Mouse (Mus musculus) heart, adult 2 months (tissue): ENCODE results near the gene Wfdc1. TPM values are rescaled to one million over a fixed set of nuclear protein-coding genes. Genes with fewer than 3 reads are reported as not detected.

Source experiments
- DNase-seq, 2 experiments: peaks; one replicate each; pipeline ENCODE4 v3.0.0; 2021
- H3K27ac ChIP-seq: fragments of 200-600 bp; 2 replicates; pipeline ENCODE4 v1.8.1; 2022
- H3K27me3 ChIP-seq: fragments of 200-500 bp; 2 replicates; pipeline ENCODE4 v1.6.1; 2012; ENCODE audit warnings: mild to moderate bottlenecking, low read length, inconsistent platforms, mixed read lengths; ENCODE audit not compliant: control insufficient read depth, insufficient read depth
- H3K36me3 ChIP-seq: fragments of 200-500 bp; 2 replicates; pipeline ENCODE4 v1.6.1; 2012; ENCODE audit warnings: low read length, inconsistent platforms; ENCODE audit not compliant: control insufficient read depth, insufficient read depth
- H3K4me1 ChIP-seq: fragments of 200-500 bp; 2 replicates; pipeline ENCODE4 v1.6.1; 2011; ENCODE audit warnings: low read length; ENCODE audit not compliant: control insufficient read depth, insufficient read depth
- H3K4me3 ChIP-seq: fragments of 200-600 bp; 2 replicates; pipeline ENCODE4 v1.8.1; 2022
- H3K79me2 ChIP-seq: fragments of 200-500 bp; replicated peaks from 2 replicates; pipeline ENCODE4 v1.6.1; 2012; ENCODE audit warnings: mild to moderate bottlenecking, inconsistent platforms, low read length, moderate library complexity, mixed read lengths; ENCODE audit not compliant: control insufficient read depth, insufficient read depth
- H3K9ac ChIP-seq: fragments of 200-500 bp; 2 replicates; pipeline ENCODE4 v1.6.1; 2012; ENCODE audit warnings: low read depth, mild to moderate bottlenecking, control low read depth, inconsistent platforms, low read length, mixed read lengths
- CTCF ChIP-seq: fragments of 200-600 bp; IDR thresholded peaks from 2 replicates; pipeline ENCODE4 v1.8.1; 2022; ENCODE audit warnings: antibody characterized with exemption, mild to moderate bottlenecking, moderate library complexity
- EP300 ChIP-seq: fragments of 200-500 bp; IDR thresholded peaks from 2 replicates; pipeline ENCODE4 v1.6.1; 2011; ENCODE audit warnings: low read depth, low read length, control low read depth; ENCODE audit not compliant: insufficient read depth
- POLR2A ChIP-seq: fragments of 200-500 bp; IDR thresholded peaks from 2 replicates; pipeline ENCODE4 v1.6.1; 2011; ENCODE audit warnings: mild to moderate bottlenecking, low read depth, low read length, control low read depth; ENCODE audit not compliant: insufficient read depth
- WGBS: fragments of 180-500 bp; shearing (Covaris S2); methylation state at CpG from one replicate; pipeline ENCODE4 v1.1.7; 2018; 5-methylcytosine and 5-hydroxymethylcytosine counted together
- intact Hi-C: fragments of 180-260 bp; cut with DNase I; formaldehyde crosslinking; loops from one replicate; pipeline ENCODE4 v1.15.1; 2025
- polyA plus RNA-seq: library from polyadenylated mRNA; depleted of rRNA; stranded (reverse); fragments of >200 nt; gene quantifications from 2 replicates; pipeline ENCODE4 v1.2.3, GENCODE M21; 2012
- total RNA-seq, 2 experiments: library from RNA; stranded (reverse); gene quantifications; 2 replicates each; pipeline ENCODE4 v1.2.3; 2021

Gene Wfdc1
- total and polyA plus RNA-seq, 3 experiments = 27.9 to 39.0 (median 33.2) TPM

GRCm38 (mm10) chr8:119708878-119709702, 42.9 kb downstream of the Wfdc1 start:
- Histone ChIP-seq H3K9ac (no peak overlapping the region), H3K27me3 (no peaks in the 10 kb centered on the region), H3K4me1 (no peaks in the 10 kb centered on the region), H3K27ac (no peak overlapping the region), H3K4me3 (no peak overlapping the region), H3K36me3 (no peaks in the 10 kb centered on the region), H3K79me2 (no peaks in the 10 kb centered on the region)
- 56% methylated on average over 14 of the region's 14 CpGs for WGBS
- TF ChIP-seq POLR2A = no peak
- TF ChIP-seq CTCF = no peak
- intact Hi-C loops = no loop called here
- DNase-seq = peak; percentile 50 to 64

DNA sequence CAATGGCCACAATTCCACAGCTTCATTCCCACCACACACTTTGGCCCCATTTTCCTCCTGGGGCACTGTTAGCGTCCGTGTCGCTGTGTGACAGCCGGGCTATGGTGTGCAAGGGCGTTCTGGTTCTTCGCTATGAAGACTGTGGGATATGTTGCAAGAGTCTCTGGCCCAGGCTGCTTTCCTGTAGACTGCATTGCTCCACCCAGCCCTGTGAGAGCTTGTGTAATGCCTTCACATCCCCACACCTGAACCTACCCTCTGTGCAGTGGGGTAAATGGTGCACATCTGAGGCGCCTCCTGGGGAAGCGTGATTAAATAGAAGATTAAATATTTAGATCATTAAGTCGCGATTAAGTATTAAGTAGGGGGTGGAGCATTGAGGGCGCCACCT, 43.5 kb downstream of the Wfdc1 start:
- no peak overlapping the region for H3K9ac ChIP-seq
- no peaks in the 10 kb centered on the region for H3K79me2 ChIP-seq
- peaks cover 1% of the 10 kb centered on the region for H3K4me1 ChIP-seq
- intact Hi-C loops = no loop called here
- 85% methylated on average over 11 of the region's 11 CpGs for WGBS
- no peaks in the 10 kb centered on the region for H3K36me3 ChIP-seq
- no peak for DNase-seq
- H3K4me3 ChIP-seq = no peak overlapping the region
- H3K27me3 ChIP-seq = no peaks in the 10 kb centered on the region
- no peak overlapping the region for H3K27ac ChIP-seq
- TF ChIP-seq EP300 = no peak
- no peak for TF ChIP-seq CTCF
- TF ChIP-seq POLR2A = no peak

DNA sequence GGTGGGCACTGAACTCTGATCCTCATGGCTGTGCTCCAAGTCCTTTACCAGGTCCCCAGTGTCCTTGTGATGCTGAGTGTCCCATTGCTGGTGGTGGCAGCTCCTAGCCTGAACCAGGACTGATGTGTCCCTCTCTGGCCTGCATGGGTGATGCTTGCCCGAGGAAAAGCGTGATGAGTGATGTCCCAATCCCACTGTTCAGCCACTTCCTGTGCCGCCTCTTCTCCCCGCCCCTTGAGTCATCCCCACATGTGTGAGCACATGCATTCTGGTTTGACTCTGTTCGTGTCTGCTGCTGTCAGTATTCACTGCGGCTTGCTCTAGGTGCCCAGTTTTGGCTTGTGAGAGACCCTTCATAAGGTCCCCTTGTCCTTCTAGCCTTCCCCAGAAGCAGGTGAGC, 46.1 kb downstream of the Wfdc1 start:
- H3K27me3 ChIP-seq = no peaks in the 10 kb centered on the region
- no peak overlapping the region for H3K27ac ChIP-seq
- no peak overlapping the region for H3K9ac ChIP-seq
- peaks cover 5% of the 10 kb centered on the region for H3K4me1 ChIP-seq
- H3K79me2 ChIP-seq = no peaks in the 10 kb centered on the region
- H3K4me3 ChIP-seq = no peak overlapping the region
- peak; percentile 42 to 46 for DNase-seq
- no peaks in the 10 kb centered on the region for H3K36me3 ChIP-seq
- no peak for TF ChIP-seq EP300
- no peak for TF ChIP-seq CTCF
- no peak for TF ChIP-seq POLR2A
- 54% methylated on average over 6 of the region's 6 CpGs for WGBS
- intact Hi-C loops = no loop called here

DNA sequence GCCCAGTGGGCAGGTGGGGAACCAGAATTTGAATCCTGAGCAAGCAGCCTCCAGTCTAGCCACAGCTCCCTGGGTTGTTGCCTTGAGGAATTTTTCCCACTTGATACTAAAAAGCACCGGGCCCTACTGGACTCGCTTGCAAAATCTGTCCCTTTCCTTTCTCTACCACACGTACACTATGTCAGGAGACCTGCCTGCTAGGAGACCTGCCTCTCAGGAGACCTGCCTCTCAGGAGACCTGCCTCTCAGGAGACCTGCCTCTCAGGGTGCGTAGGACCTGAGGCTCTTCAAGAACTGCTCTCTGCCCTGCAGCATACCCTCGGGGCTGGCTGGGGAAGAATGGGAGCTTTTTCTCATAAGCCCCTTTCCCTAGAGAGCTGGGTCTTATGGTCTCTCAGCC, 47.3 kb downstream of the Wfdc1 start:
- H3K27ac ChIP-seq = no peak overlapping the region
- H3K27me3 ChIP-seq = no peaks in the 10 kb centered on the region
- DNase-seq = no peak
- no peaks in the 10 kb centered on the region for H3K79me2 ChIP-seq
- intact Hi-C loops = no loop called here
- no peak for TF ChIP-seq EP300
- TF ChIP-seq POLR2A = no peak
- no peak for TF ChIP-seq CTCF
- WGBS = 93% methylated on average over 5 of the region's 5 CpGs
- no peaks in the 10 kb centered on the region for H3K36me3 ChIP-seq
- H3K4me3 ChIP-seq = no peak overlapping the region
- H3K9ac ChIP-seq = no peak overlapping the region
- peaks cover 5% of the 10 kb centered on the region for H3K4me1 ChIP-seq

DNA sequence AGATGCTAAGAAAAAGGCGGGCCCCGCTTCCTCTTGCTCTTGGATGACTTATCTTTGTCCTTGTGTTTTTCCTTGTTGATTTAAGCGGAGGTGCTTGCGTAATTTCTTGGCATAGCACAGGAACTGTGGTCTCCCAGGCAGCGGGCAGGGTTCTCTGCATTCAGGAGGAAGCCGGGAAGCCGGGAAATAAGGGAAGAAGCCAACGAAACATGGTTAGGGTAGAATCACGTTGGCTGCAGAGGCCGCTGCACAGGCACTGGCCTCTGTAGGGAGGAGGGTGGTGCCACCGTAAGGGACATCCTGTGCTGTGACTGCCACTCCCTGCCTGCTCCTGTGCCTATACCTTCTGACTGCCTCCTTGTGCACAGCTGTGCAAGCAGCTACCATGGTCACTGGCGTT, 49.1 kb downstream of the Wfdc1 start:
- peak overlapping the region; percentile 16 for H3K27ac ChIP-seq
- TF ChIP-seq EP300 = 0 out of 2 replicates have a peak, but pooled peaks have one; percentile 11
- TF ChIP-seq CTCF = no peak
- no peak for TF ChIP-seq POLR2A
- H3K36me3 ChIP-seq = no peaks in the 10 kb centered on the region
- H3K4me3 ChIP-seq = no peak overlapping the region
- DNase-seq = peak; percentile 52 to 70
- WGBS = 23% methylated on average over 12 of the region's 12 CpGs
- intact Hi-C loops = no loop called here
- no peaks in the 10 kb centered on the region for H3K27me3 ChIP-seq
- peak overlapping the region; percentile 17; the same call in 1 of the 2 replicates for H3K9ac ChIP-seq
- peaks cover 5% of the 10 kb centered on the region for H3K4me1 ChIP-seq
- H3K79me2 ChIP-seq = no peaks in the 10 kb centered on the region

DNA sequence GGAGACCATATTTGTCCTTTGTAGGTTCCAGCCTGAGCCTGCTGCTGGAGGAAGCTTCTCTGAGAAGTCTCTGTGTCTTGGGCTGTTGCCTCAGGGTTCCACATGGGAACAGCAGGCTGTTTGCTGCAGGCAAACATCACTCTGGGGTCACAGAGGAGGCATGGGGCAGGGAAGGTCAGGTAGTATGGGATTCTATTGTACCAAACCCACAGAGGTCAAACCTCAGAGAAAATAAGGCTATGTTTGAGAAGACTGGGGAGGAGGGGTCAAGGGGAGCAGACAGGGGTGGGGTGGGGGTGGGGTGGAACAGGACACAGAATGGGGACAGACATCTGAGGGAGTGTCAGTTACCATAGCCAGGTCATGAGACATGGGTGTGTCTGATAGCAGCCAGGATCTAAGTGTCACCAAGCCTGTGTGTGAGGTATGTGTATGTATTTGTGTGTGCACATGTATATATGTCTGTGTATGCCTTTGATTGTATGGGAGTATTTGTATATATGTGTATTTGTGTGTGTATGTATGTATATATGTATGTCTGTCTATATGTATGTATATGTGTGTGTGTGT, 50.6 kb downstream of the Wfdc1 start:
- no peak for DNase-seq
- Histone ChIP-seq H3K9ac (no peak overlapping the region), H3K27me3 (no peaks in the 10 kb centered on the region), H3K79me2 (no peaks in the 10 kb centered on the region), H3K36me3 (no peaks in the 10 kb centered on the region), H3K27ac (no peak overlapping the region), H3K4me1 (peaks cover 5% of the 10 kb centered on the region), H3K4me3 (no peak overlapping the region)
- intact Hi-C loops = no loop called here
- TF ChIP-seq POLR2A = no peak
- no peak for TF ChIP-seq EP300
- no peak for TF ChIP-seq CTCF
